Mouse (Mus musculus): ENCODE results near the gene Carf. TPM values are rescaled to one million over a fixed set of nuclear protein-coding genes. Genes with fewer than 3 reads are reported as not detected.

Carf gene
- polyA plus RNA-seq, 1 experiment, result 0.80 TPM

DNA sequence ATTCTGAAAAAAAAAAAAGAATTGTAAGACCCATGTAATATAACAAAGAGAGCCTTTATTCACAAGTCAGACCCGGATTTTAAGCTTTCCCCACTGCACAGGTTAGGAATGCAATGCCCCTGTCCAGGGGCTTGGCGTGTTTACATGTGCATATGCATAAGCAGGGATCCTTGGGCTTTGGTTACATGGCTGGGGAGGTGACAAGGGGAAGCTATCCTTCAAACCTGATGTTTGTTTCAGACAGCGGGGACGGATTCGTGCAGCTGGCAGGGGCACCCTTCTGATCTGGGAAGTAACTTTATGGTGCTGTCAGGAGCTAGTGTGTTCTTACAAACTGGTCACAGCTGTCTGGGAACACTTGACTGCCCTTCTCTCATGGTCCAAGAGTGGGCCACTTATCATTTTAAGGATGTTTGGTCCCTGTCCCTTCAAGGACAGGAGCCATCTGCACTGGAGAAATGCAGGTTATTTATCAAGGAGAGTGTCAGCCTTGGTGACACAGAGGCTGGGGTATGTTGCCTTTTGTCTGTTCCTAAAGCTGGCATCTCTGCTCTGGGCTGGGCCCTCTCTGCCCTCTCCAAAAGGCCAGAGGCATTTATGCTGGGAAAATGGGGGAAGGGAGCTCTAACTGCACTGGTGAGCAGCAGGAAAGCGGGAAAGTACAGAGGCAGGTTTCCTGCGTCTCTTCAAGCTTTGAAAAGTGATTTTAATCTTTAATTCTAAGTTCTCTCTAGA lies 19.8 kb downstream of the Carf start:
- Histone ChIP-seq H3ac (ENCODE audit: control insufficient read depth, insufficient read length, low read depth) (no peak overlapping the region), H3K36me3 (ENCODE audit: control insufficient read depth, insufficient read depth) (no peaks in the 10 kb centered on the region), H3K79me2 (ENCODE audit: control insufficient read depth, insufficient read depth) (no peaks in the 10 kb centered on the region), H3K79me3 (ENCODE audit: low read depth) (no peaks in the 10 kb centered on the region), H3K27me3 (ENCODE audit: control insufficient read depth, insufficient read depth, insufficient read length) (no peaks in the 10 kb centered on the region), H3K4me3 (ENCODE audit: insufficient read depth, poor library complexity, severe bottlenecking) (no peak overlapping the region)
- TF ChIP-seq CTCF (IDR thresholded peaks at IDR 0.05; ENCODE audit: control insufficient read depth, insufficient read depth, insufficient read length), result no peak
- no peak for TF ChIP-seq CEBPB (IDR thresholded peaks at IDR 0.05; ENCODE audit: low read depth)
- no peak for TF ChIP-seq MYOD1 (IDR thresholded peaks at IDR 0.05; ENCODE audit: control insufficient read depth, insufficient read length, low read depth)
- no peak for TF ChIP-seq USF1 (IDR thresholded peaks at IDR 0.05; ENCODE audit: low read depth)
- TF ChIP-seq FOSL1 (IDR thresholded peaks at IDR 0.05; ENCODE audit: insufficient read depth, low read length, poor library complexity, severe bottlenecking), result no peak
- TF ChIP-seq MAX (IDR thresholded peaks at IDR 0.05), result no peak
- no peak for TF ChIP-seq MYOG (IDR thresholded peaks at IDR 0.05; ENCODE audit: control insufficient read depth, extremely low read depth, insufficient read length)

GRCm38 (mm10) chr1:60137346-60137745 lies 39.3 kb downstream of the Carf start:
- no peaks in the 10 kb centered on the region for H3K36me3 ChIP-seq (ENCODE audit: control insufficient read depth, insufficient read depth)
- TF ChIP-seq CTCF (IDR thresholded peaks at IDR 0.05; ENCODE audit: control insufficient read depth, insufficient read depth, insufficient read length), result no peak
- TF ChIP-seq MAX (IDR thresholded peaks at IDR 0.05), result no peak
- TF ChIP-seq MYOD1 (IDR thresholded peaks at IDR 0.05; ENCODE audit: control insufficient read depth, insufficient read length, low read depth), result no peak
- no peak for TF ChIP-seq CEBPB (IDR thresholded peaks at IDR 0.05; ENCODE audit: low read depth)
- TF ChIP-seq USF1 (IDR thresholded peaks at IDR 0.05; ENCODE audit: low read depth), result no peak
- TF ChIP-seq FOSL1 (IDR thresholded peaks at IDR 0.05; ENCODE audit: insufficient read depth, low read length, poor library complexity, severe bottlenecking), result no peak
- no peak for TF ChIP-seq MYOG (IDR thresholded peaks at IDR 0.05; ENCODE audit: control insufficient read depth, extremely low read depth, insufficient read length)
- no peaks in the 10 kb centered on the region for H3K79me3 ChIP-seq (ENCODE audit: low read depth)
- H3K27me3 ChIP-seq (ENCODE audit: control insufficient read depth, insufficient read depth, insufficient read length), result no peaks in the 10 kb centered on the region
- no peak overlapping the region for H3ac ChIP-seq (ENCODE audit: control insufficient read depth, insufficient read length, low read depth)
- no peak overlapping the region for H3K4me3 ChIP-seq (ENCODE audit: insufficient read depth, poor library complexity, severe bottlenecking)
- no peaks in the 10 kb centered on the region for H3K79me2 ChIP-seq (ENCODE audit: control insufficient read depth, insufficient read depth)

DNA sequence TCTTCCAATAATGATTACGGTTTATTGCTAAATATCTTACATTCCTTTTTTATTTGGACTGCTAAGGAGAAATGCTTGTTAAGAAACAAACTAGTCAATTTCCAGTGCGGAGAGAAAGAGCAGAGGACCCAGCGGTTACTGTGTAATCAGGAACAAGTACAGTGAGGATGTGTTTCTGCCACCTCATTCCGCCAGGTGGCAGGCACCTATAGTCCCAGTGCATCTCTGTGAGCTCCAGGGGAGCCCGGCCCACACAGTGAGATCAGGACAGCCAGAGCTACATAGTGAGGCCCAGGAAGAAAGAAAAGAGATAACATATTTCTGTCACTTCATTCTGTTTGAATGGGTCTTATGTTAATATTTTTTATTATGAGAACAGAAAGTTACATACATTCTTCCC lies 54.7 kb downstream of the Carf start:
- Histone ChIP-seq H3K4me3 (ENCODE audit: insufficient read depth, poor library complexity, severe bottlenecking) (no peak overlapping the region), H3K36me3 (ENCODE audit: control insufficient read depth, insufficient read depth) (peaks cover 6% of the 10 kb centered on the region), H3K27me3 (ENCODE audit: control insufficient read depth, insufficient read depth, insufficient read length) (no peaks in the 10 kb centered on the region), H3ac (ENCODE audit: control insufficient read depth, insufficient read length, low read depth) (no peak overlapping the region), H3K79me2 (ENCODE audit: control insufficient read depth, insufficient read depth) (no peaks in the 10 kb centered on the region), H3K79me3 (ENCODE audit: low read depth) (no peaks in the 10 kb centered on the region)
- TF ChIP-seq CEBPB (IDR thresholded peaks at IDR 0.05; ENCODE audit: low read depth) (no peak), USF1 (IDR thresholded peaks at IDR 0.05; ENCODE audit: low read depth) (no peak), FOSL1 (IDR thresholded peaks at IDR 0.05; ENCODE audit: insufficient read depth, low read length, poor library complexity, severe bottlenecking) (no peak), MYOD1 (IDR thresholded peaks at IDR 0.05; ENCODE audit: control insufficient read depth, insufficient read length, low read depth) (no peak), MAX (IDR thresholded peaks at IDR 0.05) (no peak), MYOG (IDR thresholded peaks at IDR 0.05; ENCODE audit: control insufficient read depth, extremely low read depth, insufficient read length) (no peak), CTCF (IDR thresholded peaks at IDR 0.05; ENCODE audit: control insufficient read depth, insufficient read depth, insufficient read length) (no peak)

DNA sequence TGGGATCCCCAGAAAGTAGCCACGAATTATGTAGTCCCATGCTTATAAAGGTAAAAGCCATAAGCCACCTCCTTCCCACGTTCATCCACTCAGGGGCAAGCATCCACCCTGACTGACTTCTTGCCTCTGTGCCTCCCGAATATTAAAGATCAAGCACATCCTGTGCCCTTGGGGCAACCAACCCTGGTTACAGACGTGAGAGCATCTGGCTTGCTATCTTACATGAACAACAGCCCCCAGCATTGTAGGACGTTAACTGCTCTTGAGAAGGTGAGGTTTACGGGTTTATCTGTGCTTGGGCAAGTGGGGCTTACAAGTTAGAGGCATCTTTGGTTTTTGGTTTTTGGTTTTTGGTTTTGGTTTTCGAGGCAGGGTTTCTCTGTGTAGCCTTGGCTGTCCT lies 58.6 kb downstream of the Carf start:
- Histone ChIP-seq H3ac (ENCODE audit: control insufficient read depth, insufficient read length, low read depth) (no peak overlapping the region), H3K36me3 (ENCODE audit: control insufficient read depth, insufficient read depth) (no peaks in the 10 kb centered on the region), H3K79me2 (ENCODE audit: control insufficient read depth, insufficient read depth) (no peaks in the 10 kb centered on the region), H3K27me3 (ENCODE audit: control insufficient read depth, insufficient read depth, insufficient read length) (no peaks in the 10 kb centered on the region), H3K79me3 (ENCODE audit: low read depth) (no peaks in the 10 kb centered on the region), H3K4me3 (ENCODE audit: insufficient read depth, poor library complexity, severe bottlenecking) (no peak overlapping the region)
- TF ChIP-seq MYOG (IDR thresholded peaks at IDR 0.05; ENCODE audit: control insufficient read depth, extremely low read depth, insufficient read length) (no peak), CTCF (IDR thresholded peaks at IDR 0.05; ENCODE audit: control insufficient read depth, insufficient read depth, insufficient read length) (no peak), MYOD1 (IDR thresholded peaks at IDR 0.05; ENCODE audit: control insufficient read depth, insufficient read length, low read depth) (no peak), MAX (IDR thresholded peaks at IDR 0.05) (no peak), FOSL1 (IDR thresholded peaks at IDR 0.05; ENCODE audit: insufficient read depth, low read length, poor library complexity, severe bottlenecking) (no peak), CEBPB (IDR thresholded peaks at IDR 0.05; ENCODE audit: low read depth) (no peak), USF1 (IDR thresholded peaks at IDR 0.05; ENCODE audit: low read depth) (no peak)

GRCm38 (mm10) chr1:60158411-60158810 lies 60.4 kb downstream of the Carf start:
- Histone ChIP-seq H3ac (ENCODE audit: control insufficient read depth, insufficient read length, low read depth) (no peak overlapping the region), H3K4me3 (ENCODE audit: insufficient read depth, poor library complexity, severe bottlenecking) (no peak overlapping the region), H3K27me3 (ENCODE audit: control insufficient read depth, insufficient read depth, insufficient read length) (no peaks in the 10 kb centered on the region), H3K79me2 (ENCODE audit: control insufficient read depth, insufficient read depth) (no peaks in the 10 kb centered on the region), H3K79me3 (ENCODE audit: low read depth) (no peaks in the 10 kb centered on the region), H3K36me3 (ENCODE audit: control insufficient read depth, insufficient read depth) (no peaks in the 10 kb centered on the region)
- TF ChIP-seq MAX (IDR thresholded peaks at IDR 0.05) (no peak), FOSL1 (IDR thresholded peaks at IDR 0.05; ENCODE audit: insufficient read depth, low read length, poor library complexity, severe bottlenecking) (no peak), CTCF (IDR thresholded peaks at IDR 0.05; ENCODE audit: control insufficient read depth, insufficient read depth, insufficient read length) (peak; percentile 14)

DNA sequence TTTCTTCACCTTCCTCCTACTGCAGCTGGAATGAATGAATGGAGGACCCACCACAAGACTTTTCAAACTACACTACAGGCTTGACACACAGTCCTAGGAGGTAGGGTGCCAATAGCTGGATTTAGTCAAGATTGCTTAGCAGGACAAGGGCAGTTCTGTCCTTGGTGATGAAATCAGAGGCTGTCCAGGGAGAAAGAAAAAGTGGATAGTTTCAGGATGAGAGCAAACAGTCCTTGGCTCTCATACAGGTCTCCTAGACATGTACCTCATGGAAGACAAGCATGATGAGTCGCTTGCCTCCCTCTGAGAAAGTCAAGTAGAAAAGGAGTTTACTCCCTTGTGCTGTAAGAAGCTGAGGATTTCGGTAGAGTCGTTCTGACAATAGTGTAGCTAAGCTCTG lies 65.6 kb downstream of the Carf start:
- Histone ChIP-seq H3K27me3 (ENCODE audit: control insufficient read depth, insufficient read depth, insufficient read length) (no peaks in the 10 kb centered on the region), H3K4me3 (ENCODE audit: insufficient read depth, poor library complexity, severe bottlenecking) (no peak overlapping the region), H3K79me3 (ENCODE audit: low read depth) (no peaks in the 10 kb centered on the region), H3K36me3 (ENCODE audit: control insufficient read depth, insufficient read depth) (no peaks in the 10 kb centered on the region), H3ac (ENCODE audit: control insufficient read depth, insufficient read length, low read depth) (no peak overlapping the region), H3K79me2 (ENCODE audit: control insufficient read depth, insufficient read depth) (no peaks in the 10 kb centered on the region)
- TF ChIP-seq FOSL1 (IDR thresholded peaks at IDR 0.05; ENCODE audit: insufficient read depth, low read length, poor library complexity, severe bottlenecking) (no peak), MYOD1 (IDR thresholded peaks at IDR 0.05; ENCODE audit: control insufficient read depth, insufficient read length, low read depth) (no peak), MAX (IDR thresholded peaks at IDR 0.05) (no peak), CTCF (IDR thresholded peaks at IDR 0.05; ENCODE audit: control insufficient read depth, insufficient read depth, insufficient read length) (no peak), USF1 (IDR thresholded peaks at IDR 0.05; ENCODE audit: low read depth) (no peak), MYOG (IDR thresholded peaks at IDR 0.05; ENCODE audit: control insufficient read depth, extremely low read depth, insufficient read length) (no peak)

Data from C2C12 (cell line).